Mouse (Mus musculus): ENCODE results near the gene Gm18336. TPM values are rescaled to one million over a fixed set of nuclear protein-coding genes. Genes with fewer than 3 reads are reported as not detected.

Gene Gm18336
- not detected for polyA plus RNA-seq (2014; fragmentation: Illumina TruSeq; extraction: RNeasy Lipid Tissue Mini Kit (QIAGEN cat#74804); ENCODE audit: insufficient read depth, low read depth, low replicate concordance)

DNA sequence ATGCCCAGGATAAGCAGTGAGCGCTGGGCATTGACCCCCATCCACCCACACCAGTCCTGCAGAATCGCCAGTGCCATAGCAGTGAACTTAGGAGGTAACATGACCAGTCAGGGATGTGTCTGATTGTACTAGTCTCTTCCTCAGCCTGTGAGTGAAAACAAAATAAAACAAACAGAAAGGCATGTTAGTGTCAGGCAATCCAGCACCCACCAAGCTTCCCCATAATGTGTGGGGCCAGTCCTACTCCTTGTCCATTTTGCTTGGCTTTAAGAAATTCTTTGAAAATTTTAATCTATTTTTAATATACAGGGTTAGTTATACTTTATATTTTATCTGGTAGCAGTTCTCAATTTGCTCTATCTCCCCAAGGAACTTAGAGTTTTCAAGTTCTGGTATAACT lies at the start of gene Gm18336:
TSS of gene Gm18336 (minus strand) at position 101 of the 400 bp plus-strand sequence.

DNA sequence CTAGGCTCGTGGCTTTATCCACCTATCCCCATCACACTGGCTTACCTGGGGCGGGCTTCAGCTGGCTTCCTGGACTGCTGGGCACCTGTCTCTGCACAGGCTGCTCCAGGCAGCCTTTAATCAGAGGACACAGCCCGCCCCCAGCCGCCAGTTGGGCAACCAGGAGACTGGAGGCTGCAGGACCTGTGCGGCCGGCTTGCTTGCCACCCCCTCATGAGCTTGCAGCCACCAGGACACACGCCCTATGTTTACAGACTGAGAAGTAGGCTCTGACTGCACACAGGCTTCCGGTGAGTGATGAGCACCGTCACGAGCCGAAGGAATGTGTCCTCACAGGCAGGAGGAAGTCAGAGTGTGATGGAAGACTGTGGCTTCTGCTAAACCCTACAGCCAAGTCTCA lies 36.7 kb upstream of the Gm18336 start, which contains the start of gene Trex2:
TSS of gene Trex2 (minus strand) at position 93 of the 400 bp plus-strand sequence.

DNA sequence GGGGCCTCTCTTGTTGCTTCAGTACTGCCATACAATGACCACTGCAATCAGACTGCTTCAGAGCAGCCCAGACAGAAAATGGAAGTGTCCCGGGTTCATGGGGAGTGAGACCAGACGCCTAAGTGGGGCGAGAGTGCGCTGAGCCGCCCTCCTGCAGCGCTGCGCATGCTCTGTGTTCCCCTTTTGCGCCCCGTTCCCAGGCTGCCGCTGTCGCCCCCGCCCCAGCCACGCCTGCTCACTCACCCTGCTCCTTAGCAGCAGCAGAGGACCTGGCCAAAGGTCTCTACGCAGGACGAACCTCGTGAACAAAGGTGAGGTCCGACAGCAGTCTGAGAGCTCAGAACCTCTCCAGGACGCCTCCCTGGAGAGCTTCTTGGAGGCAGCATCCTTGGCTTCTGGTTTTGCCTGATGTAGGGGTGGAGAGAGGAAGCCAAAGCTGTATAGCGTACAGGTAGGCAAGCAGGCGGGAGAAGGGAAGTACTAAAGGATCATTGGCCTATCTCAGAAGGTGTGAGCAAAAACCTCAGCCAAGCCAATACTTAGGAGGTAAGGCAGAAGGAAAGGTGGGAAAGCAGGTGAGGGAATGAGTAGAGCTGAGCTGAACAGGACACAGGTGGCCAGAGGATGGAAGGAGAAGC lies 12.5 kb upstream of the Gm18336 start, which contains the start of gene Zfp92:
TSS of gene Zfp92 (plus strand) at position 217 of the 638 bp plus-strand sequence.

Other genes starting within 250 kb of the Gm18336 start
- gene Xlr5b, start 249.9 kb downstream of the Gm18336 start, polyA plus RNA-seq (2014; fragmentation: Illumina TruSeq; extraction: RNeasy Lipid Tissue Mini Kit (QIAGEN cat#74804); ENCODE audit: insufficient read depth, low read depth, low replicate concordance), result not detected
- gene DXBay18, start 249.3 kb downstream of the Gm18336 start, polyA plus RNA-seq (2014; fragmentation: Illumina TruSeq; extraction: RNeasy Lipid Tissue Mini Kit (QIAGEN cat#74804); ENCODE audit: insufficient read depth, low read depth, low replicate concordance), result 0.70 TPM
- not detected for gene Spin2d, start 221.7 kb downstream of the Gm18336 start, polyA plus RNA-seq (2014; fragmentation: Illumina TruSeq; extraction: RNeasy Lipid Tissue Mini Kit (QIAGEN cat#74804); ENCODE audit: insufficient read depth, low read depth, low replicate concordance)
- gene Xlr3b, start 206.5 kb downstream of the Gm18336 start, polyA plus RNA-seq (2014; fragmentation: Illumina TruSeq; extraction: RNeasy Lipid Tissue Mini Kit (QIAGEN cat#74804); ENCODE audit: insufficient read depth, low read depth, low replicate concordance), result 1.1 TPM
- gene Xlr4b, start 184.4 kb downstream of the Gm18336 start, polyA plus RNA-seq (2014; fragmentation: Illumina TruSeq; extraction: RNeasy Lipid Tissue Mini Kit (QIAGEN cat#74804); ENCODE audit: insufficient read depth, low read depth, low replicate concordance), result 3.0 TPM
- gene F8a, start 170.4 kb downstream of the Gm18336 start, polyA plus RNA-seq (2014; fragmentation: Illumina TruSeq; extraction: RNeasy Lipid Tissue Mini Kit (QIAGEN cat#74804); ENCODE audit: insufficient read depth, low read depth, low replicate concordance), result 6.4 TPM
- gene Xlr4c, start 155.6 kb downstream of the Gm18336 start, polyA plus RNA-seq (2014; fragmentation: Illumina TruSeq; extraction: RNeasy Lipid Tissue Mini Kit (QIAGEN cat#74804); ENCODE audit: insufficient read depth, low read depth, low replicate concordance), result 1.5 TPM
- not detected for gene Xlr3c, start 133.3 kb downstream of the Gm18336 start, polyA plus RNA-seq (2014; fragmentation: Illumina TruSeq; extraction: RNeasy Lipid Tissue Mini Kit (QIAGEN cat#74804); ENCODE audit: insufficient read depth, low read depth, low replicate concordance)
- gene Xlr5a, start 105.8 kb downstream of the Gm18336 start, polyA plus RNA-seq (2014; fragmentation: Illumina TruSeq; extraction: RNeasy Lipid Tissue Mini Kit (QIAGEN cat#74804); ENCODE audit: insufficient read depth, low read depth, low replicate concordance), result not detected
- not detected for gene Xlr5c, start 105.8 kb downstream of the Gm18336 start, polyA plus RNA-seq (2014; fragmentation: Illumina TruSeq; extraction: RNeasy Lipid Tissue Mini Kit (QIAGEN cat#74804); ENCODE audit: insufficient read depth, low read depth, low replicate concordance)
- not detected for gene Gm45015, start 61.9 kb downstream of the Gm18336 start, polyA plus RNA-seq (2014; fragmentation: Illumina TruSeq; extraction: RNeasy Lipid Tissue Mini Kit (QIAGEN cat#74804); ENCODE audit: insufficient read depth, low read depth, low replicate concordance)
- 4.8 TPM for gene Zfp275, start 56.1 kb downstream of the Gm18336 start, polyA plus RNA-seq (2014; fragmentation: Illumina TruSeq; extraction: RNeasy Lipid Tissue Mini Kit (QIAGEN cat#74804); ENCODE audit: insufficient read depth, low read depth, low replicate concordance)
- gene Zfp92, start 12.4 kb upstream of the Gm18336 start, polyA plus RNA-seq (2014; fragmentation: Illumina TruSeq; extraction: RNeasy Lipid Tissue Mini Kit (QIAGEN cat#74804); ENCODE audit: insufficient read depth, low read depth, low replicate concordance), result not detected
- 0.49 TPM for gene Trex2, start 36.6 kb upstream of the Gm18336 start, polyA plus RNA-seq (2014; fragmentation: Illumina TruSeq; extraction: RNeasy Lipid Tissue Mini Kit (QIAGEN cat#74804); ENCODE audit: insufficient read depth, low read depth, low replicate concordance)
- gene Haus7, start 60.3 kb upstream of the Gm18336 start, polyA plus RNA-seq (2014; fragmentation: Illumina TruSeq; extraction: RNeasy Lipid Tissue Mini Kit (QIAGEN cat#74804); ENCODE audit: insufficient read depth, low read depth, low replicate concordance), result 17.1 TPM
- gene Bgn, start 84.9 kb upstream of the Gm18336 start, polyA plus RNA-seq (2014; fragmentation: Illumina TruSeq; extraction: RNeasy Lipid Tissue Mini Kit (QIAGEN cat#74804); ENCODE audit: insufficient read depth, low read depth, low replicate concordance), result 361 TPM
- gene Atp2b3, start 104.3 kb upstream of the Gm18336 start, polyA plus RNA-seq (2014; fragmentation: Illumina TruSeq; extraction: RNeasy Lipid Tissue Mini Kit (QIAGEN cat#74804); ENCODE audit: insufficient read depth, low read depth, low replicate concordance), result not detected
- gene Dusp9, start 240.7 kb upstream of the Gm18336 start, polyA plus RNA-seq (2014; fragmentation: Illumina TruSeq; extraction: RNeasy Lipid Tissue Mini Kit (QIAGEN cat#74804); ENCODE audit: insufficient read depth, low read depth, low replicate concordance), result 0.51 TPM